Mouse (Mus musculus): ENCODE results near the gene Rad51.

The Rad51 gene

GRCm38 (mm10) chr2:119175614-119176013 lies 63.0 kb downstream of the Rad51 start:
- ChIA-PET POLR2A (interaction anchor here in 1 of 4 experiments (1.0 kb wide), 1 partner anchor 9 kb away, joined by 3 read pairs; no protein-coding TSS in a partner anchor), CTCF (interaction anchor here in 1 of 4 experiments (1.7 kb wide), 1 partner anchor 14 kb away, joined by 5 read pairs; no protein-coding TSS in a partner anchor)

- ChIA-PET POLR2A (interaction anchor here in 2 of 4 experiments (0.6 to 0.7 kb wide), 2 partner anchors 48 to 63 kb away, joined by 3 to 4 read pairs; no protein-coding TSS in a partner anchor), CTCF (interaction anchor here in 3 of 4 experiments (0.6 to 3.2 kb wide), 5 partner anchors 10 to 147 kb away, joined by 3 to 14 read pairs (median 3); partner anchors contain the start of gene Ccdc32 (in 1 of the 3))
Observed at GRCm38 (mm10) chr2:119176761-119177160, 64.2 kb downstream of the Rad51 start.

GRCm38 (mm10) chr2:119177384-119177939 lies 64.9 kb downstream of the Rad51 start:
- ChIA-PET POLR2A (interaction anchor here in 2 of 4 experiments (1.0 kb wide), 2 partner anchors 11 to 12 kb away, joined by 3 read pairs; no protein-coding TSS in a partner anchor), CTCF (interaction anchor here in 3 of 4 experiments (0.6 to 3.2 kb wide), 6 partner anchors 10 to 148 kb away, joined by 3 to 14 read pairs (median 4); partner anchors contain the start of gene Ccdc32 (in 1 of the 3))

GRCm38 (mm10) chr2:119182914-119183313 lies 70.3 kb downstream of the Rad51 start:
- POLR2A ChIA-PET = interaction anchor here in 1 of 4 experiments (0.6 kb wide), 1 partner anchor 1680 kb away, joined by 3 read pairs; no protein-coding TSS in a partner anchor
- CTCF ChIA-PET = interaction anchor here in 3 of 4 experiments (0.6 to 1.5 kb wide), 4 partner anchors 38 to 1511 kb away, joined by 3 to 5 read pairs (median 4); no protein-coding TSS in a partner anchor

GRCm38 (mm10) chr2:119189029-119189710 lies 76.6 kb downstream of the Rad51 start:
- POLR2A ChIA-PET = interaction anchor here in 3 of 4 experiments (0.7 to 1.4 kb wide), 14 partner anchors 12 to 143 kb away, joined by 3 to 7 read pairs (median 3); no protein-coding TSS in a partner anchor
- CTCF ChIA-PET = interaction anchor here (0.5 to 3.4 kb wide), 47 partner anchors 8 to 1350 kb away, joined by 3 to 21 read pairs (median 4); partner anchors contain the start of genes Vps18 (in 2 of the 4), Gchfr (in 1 of the 4), Gm14137 (in 1 of the 4) and Rhov (in 1 of the 4)

GRCm38 (mm10) chr2:119190969-119191368 lies 78.4 kb downstream of the Rad51 start:
- ChIA-PET POLR2A (interaction anchor here in 2 of 4 experiments (0.6 to 1.0 kb wide), 4 partner anchors 30 to 60 kb away, joined by 3 to 9 read pairs (median 4); no protein-coding TSS in a partner anchor), CTCF (no interaction called here)

GRCm38 (mm10) chr2:119194140-119194539 lies 81.5 kb downstream of the Rad51 start:
- POLR2A ChIA-PET = interaction anchor here in 1 of 4 experiments (0.7 to 4.3 kb wide), 6 partner anchors 9 to 95 kb away, joined by 3 to 12 read pairs (median 4); partner anchors contain the start of genes Ppp1r14d and Vps18
- CTCF ChIA-PET = interaction anchor here in 2 of 4 experiments (0.7 to 2.3 kb wide), 3 partner anchors 8 to 94 kb away, joined by 3 to 7 read pairs (median 6); partner anchors contain the start of gene Vps18 (in 2 of the 2)

GRCm38 (mm10) chr2:119196316-119197108 lies 83.9 kb downstream of the Rad51 start:
- CTCF ChIA-PET = interaction anchor here in 2 of 4 experiments (0.7 to 2.3 kb wide), 4 partner anchors 8 to 92 kb away, joined by 3 to 7 read pairs (median 4); partner anchors contain the start of gene Vps18 (in 2 of the 2)
- POLR2A ChIA-PET = interaction anchor here in 2 of 4 experiments (0.6 to 4.3 kb wide), 10 partner anchors 9 to 453 kb away, joined by 3 to 12 read pairs (median 3); partner anchors contain the start of genes Ino80 (in 1 of the 2), Spint1 (in 1 of the 2) and Vps18 (in 1 of the 2)
